Mouse (Mus musculus) C2C12 (cell line): Measurements from ENCODE around the gene Vrk3.

Experiments
- CEBPB ChIP-seq: IDR thresholded peaks from one replicate; pipeline ENCODE4 v1.6.1; 2011; ENCODE audit warnings: low read depth, mild to moderate bottlenecking, control low read depth, moderate library complexity
- CTCF ChIP-seq: IDR thresholded peaks from one replicate; pipeline ENCODE4 v1.5.1; 2011; ENCODE audit not compliant: control insufficient read depth, insufficient read depth, insufficient read length
- FOSL1 ChIP-seq: IDR thresholded peaks from one replicate; pipeline ENCODE4 v1.8.0; 2011; ENCODE audit warnings: mild to moderate bottlenecking, low read length; ENCODE audit not compliant: poor library complexity, insufficient read depth, severe bottlenecking
- MYOD1 ChIP-seq: IDR thresholded peaks from one replicate; pipeline ENCODE4 v1.6.1; 2011; ENCODE audit warnings: low read depth; ENCODE audit not compliant: control insufficient read depth, insufficient read length
- MYOG ChIP-seq: IDR thresholded peaks from one replicate; pipeline ENCODE4 v1.6.1; 2011; ENCODE audit not compliant: control insufficient read depth, insufficient read length; ENCODE audit errors: extremely low read depth
- USF1 ChIP-seq: IDR thresholded peaks from one replicate; pipeline ENCODE4 v1.6.1; 2011; ENCODE audit warnings: low read depth, mild to moderate bottlenecking, control low read depth, moderate library complexity

- TF ChIP-seq CTCF = no peak
- TF ChIP-seq FOSL1 = no peak
- TF ChIP-seq USF1 = no peak
- TF ChIP-seq CEBPB = no peak
- TF ChIP-seq MYOD1 = no peak
- no peak for TF ChIP-seq MYOG
Observed at GRCm38 (mm10) chr7:44706322-44706721, 41.9 kb upstream of the Vrk3 start.
